Mouse (Mus musculus) cerebellum, postnatal 10 days (tissue): ENCODE results near the gene Rnf187.
"Not testable (repeated sequence)": the region's sequence is repeated elsewhere in the genome, so short reads cannot be mapped to it uniquely, and the experiment has no call there.

Experiments used
- DNase-seq, 2 experiments: peaks; one replicate each; pipeline ENCODE4 v3.0.0; 2021; ENCODE audit warnings: mixed read lengths in 2 of 2

The Rnf187 gene

GRCm38 (mm10) chr11:58965001-58965760 is 26.5 kb upstream of the Rnf187 start:
- DNase-seq, result no peak

- no peak for DNase-seq
Measured at GRCm38 (mm10) chr11:58964216-58964615, 25.5 kb upstream of the Rnf187 start.

GRCm38 (mm10) chr11:58963543-58963942 is 24.8 kb upstream of the Rnf187 start:
- peak; percentile 80 for DNase-seq

GRCm38 (mm10) chr11:58961364-58962177 is 22.9 kb upstream of the Rnf187 start:
- DNase-seq, result peak; percentile 44 to 49

- DNase-seq, result peak; percentile 90 to 91
Measured at GRCm38 (mm10) chr11:58959921-58960465, 21.3 kb upstream of the Rnf187 start.

GRCm38 (mm10) chr11:58959186-58959825 is 20.6 kb upstream of the Rnf187 start:
- DNase-seq, result no peak

- DNase-seq, result no peak
Measured at GRCm38 (mm10) chr11:58958536-58958935, 19.8 kb upstream of the Rnf187 start.

GRCm38 (mm10) chr11:58957226-58957914 is 18.7 kb upstream of the Rnf187 start:
- peak in 1 of 2 experiments; percentile 45 for DNase-seq

- no peak for DNase-seq
Measured at GRCm38 (mm10) chr11:58955868-58956257, 17.1 kb upstream of the Rnf187 start.

- DNase-seq, result peak; percentile 44 to 60
Measured at GRCm38 (mm10) chr11:58955143-58955867, 16.6 kb upstream of the Rnf187 start.

- peak; percentile 93 to 94 for DNase-seq
Measured at GRCm38 (mm10) chr11:58954420-58955142, 15.9 kb upstream of the Rnf187 start, which contains the start of the genes Hist3h2a and Trim17. Gene Hist3h2a, plus strand, starts transcription at chr11:58954685. Gene Trim17, plus strand, starts transcription at chr11:58954685.

- DNase-seq, result not testable (repeated sequence)
Measured at GRCm38 (mm10) chr11:58954170-58954419, 15.4 kb upstream of the Rnf187 start.

- DNase-seq, result peak; percentile 71 to 76
Measured at GRCm38 (mm10) chr11:58953351-58954169, 14.8 kb upstream of the Rnf187 start.

GRCm38 (mm10) chr11:58951210-58951609 is 12.5 kb upstream of the Rnf187 start:
- peak in 1 of 2 experiments; percentile 15 for DNase-seq

- peak; percentile 89 for DNase-seq
Measured at GRCm38 (mm10) chr11:58949480-58950431, 11.0 kb upstream of the Rnf187 start.

- peak; percentile 87 to 88 for DNase-seq
Measured at GRCm38 (mm10) chr11:58948542-58949479, 10.1 kb upstream of the Rnf187 start, which contains the start of gene Hist3h2ba. Gene Hist3h2ba, plus strand, starts transcription at chr11:58948920.

GRCm38 (mm10) chr11:58947798-58948528 is 9.2 kb upstream of the Rnf187 start:
- peak; percentile 85 for DNase-seq
